Mouse (Mus musculus): ENCODE measurements at regions not wholly inside any gene's neighbourhood (a gene's known extent, or its start where the extent isn't known, plus 50 kb on each side); places are given as distances from the start of the nearest gene placed in this dataset.

- H3K27me3 ChIP-seq (ENCODE audit: control insufficient read depth): no peaks in the 10 kb centered on the region
- no peaks in the 10 kb centered on the region for H3K36me3 ChIP-seq (ENCODE audit: control insufficient read depth)
- H3K4me3 ChIP-seq (replicated peaks): no peak overlapping the region
- H3K4me1 ChIP-seq (ENCODE audit: control insufficient read depth): no peaks in the 10 kb centered on the region
- peaks cover 19% of the 10 kb centered on the region for H3K9me3 ChIP-seq (ENCODE audit: control insufficient read depth, low read length)
- no peak for TF ChIP-seq TAL1 (IDR thresholded peaks at IDR 0.05; ENCODE audit: low read length)
- TF ChIP-seq GATA1 (IDR thresholded peaks at IDR 0.05; ENCODE audit: low read length): no peak
Observed at GRCm38 (mm10) chr14:100720667-100721066, 436.2 kb upstream of the Klf12 start.

- Histone ChIP-seq H3K36me3 (ENCODE audit: control insufficient read depth) (no peaks in the 10 kb centered on the region), H3K27me3 (ENCODE audit: control insufficient read depth) (no peaks in the 10 kb centered on the region), H3K4me3 (replicated peaks) (no peak overlapping the region), H3K4me1 (ENCODE audit: control insufficient read depth) (no peaks in the 10 kb centered on the region), H3K9me3 (ENCODE audit: control insufficient read depth, low read length) (peaks cover 3% of the 10 kb centered on the region; the same call in 1 of the 2 replicates)
- TF ChIP-seq TAL1 (IDR thresholded peaks at IDR 0.05; ENCODE audit: low read length) (no peak), GATA1 (IDR thresholded peaks at IDR 0.05; ENCODE audit: low read length) (no peak)
Observed at GRCm38 (mm10) chr14:100714952-100715351, 430.5 kb upstream of the Klf12 start.

GRCm38 (mm10) chr14:100713999-100714471, 429.6 kb upstream of the Klf12 start:
- Histone ChIP-seq H3K27me3 (ENCODE audit: control insufficient read depth) (no peaks in the 10 kb centered on the region), H3K36me3 (ENCODE audit: control insufficient read depth) (no peaks in the 10 kb centered on the region), H3K9me3 (ENCODE audit: control insufficient read depth, low read length) (peaks cover 3% of the 10 kb centered on the region; the same call in 1 of the 2 replicates), H3K4me1 (ENCODE audit: control insufficient read depth) (no peaks in the 10 kb centered on the region), H3K4me3 (replicated peaks) (no peak overlapping the region)
- TF ChIP-seq GATA1 (IDR thresholded peaks at IDR 0.05; ENCODE audit: low read length) (no peak), TAL1 (IDR thresholded peaks at IDR 0.05; ENCODE audit: low read length) (no peak)

GRCm38 (mm10) chr14:100713592-100713991, 429.1 kb upstream of the Klf12 start:
- H3K4me3 ChIP-seq (replicated peaks): no peak overlapping the region
- no peaks in the 10 kb centered on the region for H3K36me3 ChIP-seq (ENCODE audit: control insufficient read depth)
- H3K9me3 ChIP-seq (ENCODE audit: control insufficient read depth, low read length): peaks cover 3% of the 10 kb centered on the region; the same call in 1 of the 2 replicates
- no peaks in the 10 kb centered on the region for H3K27me3 ChIP-seq (ENCODE audit: control insufficient read depth)
- TF ChIP-seq GATA1 (IDR thresholded peaks at IDR 0.05; ENCODE audit: low read length): no peak
- no peak for TF ChIP-seq TAL1 (IDR thresholded peaks at IDR 0.05; ENCODE audit: low read length)
- H3K4me1 ChIP-seq (ENCODE audit: control insufficient read depth): no peaks in the 10 kb centered on the region

GRCm38 (mm10) chr14:100665361-100665955, 381.0 kb upstream of the Klf12 start:
- Histone ChIP-seq H3K9me3 (ENCODE audit: control insufficient read depth, low read length) (no peaks in the 10 kb centered on the region), H3K36me3 (ENCODE audit: control insufficient read depth) (no peaks in the 10 kb centered on the region), H3K4me3 (replicated peaks) (no peak overlapping the region), H3K27me3 (ENCODE audit: control insufficient read depth) (no peaks in the 10 kb centered on the region), H3K4me1 (ENCODE audit: control insufficient read depth) (no peaks in the 10 kb centered on the region)
- TF ChIP-seq TAL1 (IDR thresholded peaks at IDR 0.05; ENCODE audit: low read length) (no peak), GATA1 (IDR thresholded peaks at IDR 0.05; ENCODE audit: low read length) (no peak)

GRCm38 (mm10) chr14:100664180-100664579, 379.7 kb upstream of the Klf12 start:
- TF ChIP-seq TAL1 (IDR thresholded peaks at IDR 0.05; ENCODE audit: low read length): no peak
- Histone ChIP-seq H3K9me3 (ENCODE audit: control insufficient read depth, low read length) (no peaks in the 10 kb centered on the region), H3K36me3 (ENCODE audit: control insufficient read depth) (no peaks in the 10 kb centered on the region), H3K4me3 (replicated peaks) (no peak overlapping the region), H3K27me3 (ENCODE audit: control insufficient read depth) (no peaks in the 10 kb centered on the region), H3K4me1 (ENCODE audit: control insufficient read depth) (no peaks in the 10 kb centered on the region)

GRCm38 (mm10) chr14:100642076-100642475, 357.6 kb upstream of the Klf12 start:
- Histone ChIP-seq H3K4me1 (ENCODE audit: control insufficient read depth) (no peaks in the 10 kb centered on the region), H3K36me3 (ENCODE audit: control insufficient read depth) (no peaks in the 10 kb centered on the region), H3K4me3 (replicated peaks) (no peak overlapping the region), H3K27me3 (ENCODE audit: control insufficient read depth) (no peaks in the 10 kb centered on the region), H3K9me3 (ENCODE audit: control insufficient read depth, low read length) (0 out of 2 replicates have a peak, but pooled peaks cover 2% of the 10 kb centered on the region)
- TF ChIP-seq GATA1 (IDR thresholded peaks at IDR 0.05; ENCODE audit: low read length): no peak
- no peak for TF ChIP-seq TAL1 (IDR thresholded peaks at IDR 0.05; ENCODE audit: low read length)

- Histone ChIP-seq H3K4me1 (ENCODE audit: control insufficient read depth) (no peaks in the 10 kb centered on the region), H3K27me3 (ENCODE audit: control insufficient read depth) (no peaks in the 10 kb centered on the region), H3K4me3 (replicated peaks) (no peak overlapping the region), H3K36me3 (ENCODE audit: control insufficient read depth) (no peaks in the 10 kb centered on the region), H3K9me3 (ENCODE audit: control insufficient read depth, low read length) (peaks cover 2% of the 10 kb centered on the region; the same call in 1 of the 2 replicates)
- TF ChIP-seq GATA1 (IDR thresholded peaks at IDR 0.05; ENCODE audit: low read length) (no peak), TAL1 (IDR thresholded peaks at IDR 0.05; ENCODE audit: low read length) (no peak)
Observed at GRCm38 (mm10) chr14:100634521-100634920, 350.0 kb upstream of the Klf12 start.

- TF ChIP-seq TAL1 (IDR thresholded peaks at IDR 0.05; ENCODE audit: low read length): no peak
- TF ChIP-seq GATA1 (IDR thresholded peaks at IDR 0.05; ENCODE audit: low read length): no peak
Observed at GRCm38 (mm10) chr14:100631676-100632075, 347.2 kb upstream of the Klf12 start.

GRCm38 (mm10) chr14:100630197-100630596, 345.7 kb upstream of the Klf12 start:
- no peak overlapping the region for H3K4me3 ChIP-seq (replicated peaks)
- TF ChIP-seq TAL1 (IDR thresholded peaks at IDR 0.05; ENCODE audit: low read length): no peak
- no peaks in the 10 kb centered on the region for H3K9me3 ChIP-seq (ENCODE audit: control insufficient read depth, low read length)
- H3K27me3 ChIP-seq (ENCODE audit: control insufficient read depth): no peaks in the 10 kb centered on the region
- H3K4me1 ChIP-seq (ENCODE audit: control insufficient read depth): no peaks in the 10 kb centered on the region
- H3K36me3 ChIP-seq (ENCODE audit: control insufficient read depth): no peaks in the 10 kb centered on the region

More at GRCm38 (mm10) chr14:100631676-100632075, 347.2 kb upstream of the Klf12 start:
- Histone ChIP-seq H3K4me3 (replicated peaks) (no peak overlapping the region), H3K4me1 (ENCODE audit: control insufficient read depth) (no peaks in the 10 kb centered on the region), H3K27me3 (ENCODE audit: control insufficient read depth) (no peaks in the 10 kb centered on the region), H3K36me3 (ENCODE audit: control insufficient read depth) (no peaks in the 10 kb centered on the region), H3K9me3 (ENCODE audit: control insufficient read depth, low read length) (peaks cover 2% of the 10 kb centered on the region; the same call in 1 of the 2 replicates)
